Mouse (Mus musculus) G1E (cell line): ENCODE measurements around the gene Rgs10.

Experiments
- CTCF ChIP-seq: IDR thresholded peaks from 2 replicates; pipeline ENCODE4 v1.5.1; 2012; ENCODE audit warnings: low read depth, low read length, inconsistent platforms, mixed read lengths
- GATA1 ChIP-seq: IDR thresholded peaks from 2 replicates; pipeline ENCODE4 v1.6.1; 2012; ENCODE audit warnings: borderline replicate concordance, low read length, inconsistent platforms, mixed read lengths
- GATA2 ChIP-seq: IDR thresholded peaks from 2 replicates; pipeline ENCODE4 v1.6.1; 2012; ENCODE audit warnings: low read depth, low read length, inconsistent platforms, borderline replicate concordance
- POLR2AphosphoS5 ChIP-seq: IDR thresholded peaks from 2 replicates; pipeline ENCODE4 v1.6.1; 2012; ENCODE audit warnings: low read depth, low read length, inconsistent platforms; ENCODE audit not compliant: insufficient replicate concordance

DNA sequence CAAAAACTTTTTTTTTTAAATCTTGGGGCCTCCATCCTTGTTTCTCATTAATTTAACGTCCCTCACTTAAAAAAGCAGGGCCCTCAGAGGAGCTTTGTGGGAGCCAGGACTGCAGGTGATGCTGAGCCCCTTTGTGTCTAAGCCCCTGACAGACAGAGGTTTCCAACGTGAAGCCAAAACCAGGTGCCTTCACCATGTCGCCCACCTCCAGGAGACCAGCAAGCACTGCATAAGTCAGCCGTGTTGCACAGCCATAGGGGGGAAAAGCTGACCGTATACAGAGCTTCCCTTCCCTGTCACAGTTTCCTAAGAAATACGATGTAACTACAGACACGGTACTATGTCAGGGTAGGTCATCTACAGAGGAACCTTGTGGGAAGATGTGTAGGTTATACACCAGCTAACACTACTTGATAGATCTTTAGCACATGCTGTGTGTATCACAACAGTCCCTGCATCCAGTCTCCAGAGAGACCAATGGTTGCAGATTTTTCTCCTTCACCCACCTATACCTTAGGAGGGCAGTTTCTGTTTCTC is 35.3 kb downstream of the Rgs10 start:
- no peak for TF ChIP-seq CTCF
- no peak for TF ChIP-seq POLR2AphosphoS5
- TF ChIP-seq GATA1, result no peak
- TF ChIP-seq GATA2, result no peak
